Mouse (Mus musculus): ENCODE results near the gene Gk5.

Gene Gk5

DNA sequence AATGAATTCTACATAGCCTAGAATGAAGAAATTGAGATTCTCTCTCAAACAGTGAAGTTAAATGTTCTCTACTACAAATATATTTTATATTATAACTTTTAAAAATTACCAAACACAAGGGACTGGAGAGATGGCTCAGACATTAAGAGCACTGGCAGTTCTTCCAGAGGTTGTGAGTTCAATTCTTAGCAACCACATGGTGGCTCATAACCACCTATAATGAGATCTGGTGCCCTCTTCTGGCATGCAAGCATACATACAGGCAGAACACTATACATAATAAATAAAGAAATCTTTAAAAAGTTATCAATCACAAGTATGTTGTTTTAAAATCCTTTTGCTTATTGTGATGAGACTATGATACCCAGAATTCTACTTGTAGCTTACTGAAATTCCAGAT is 98.6 kb downstream of the Gk5 start:
- ATAC-seq (ENCODE audit: insufficient number of reproducible peaks, low FRiP score, low TSS enrichment) = no peak

DNA sequence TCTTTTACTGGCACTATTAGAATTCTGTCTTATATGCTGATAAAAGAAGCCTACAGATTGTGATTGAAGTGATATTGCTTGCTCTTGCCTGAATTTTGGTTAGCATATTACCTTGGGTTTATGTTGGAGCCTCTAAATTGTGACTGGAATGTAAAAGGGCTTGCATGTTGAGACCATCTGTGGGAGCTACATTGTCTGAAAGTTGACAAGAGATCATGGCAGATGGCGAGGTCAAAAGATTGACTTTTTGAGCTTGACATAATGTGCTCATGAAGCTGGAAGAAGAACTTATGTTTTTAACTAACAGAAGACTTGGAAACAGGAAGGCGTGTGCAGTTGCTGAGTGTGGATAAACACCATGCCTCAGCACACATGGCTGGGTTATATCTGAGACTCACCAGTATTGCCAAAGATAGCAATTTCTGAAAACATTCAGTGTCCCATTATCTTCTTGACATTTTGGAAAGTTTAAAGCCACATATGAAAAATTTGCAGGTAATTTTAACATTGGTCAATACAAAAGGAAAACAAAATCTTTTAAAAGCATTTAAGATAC is 100.0 kb downstream of the Gk5 start:
- no peak for ATAC-seq (ENCODE audit: insufficient number of reproducible peaks, low FRiP score, low TSS enrichment)

DNA sequence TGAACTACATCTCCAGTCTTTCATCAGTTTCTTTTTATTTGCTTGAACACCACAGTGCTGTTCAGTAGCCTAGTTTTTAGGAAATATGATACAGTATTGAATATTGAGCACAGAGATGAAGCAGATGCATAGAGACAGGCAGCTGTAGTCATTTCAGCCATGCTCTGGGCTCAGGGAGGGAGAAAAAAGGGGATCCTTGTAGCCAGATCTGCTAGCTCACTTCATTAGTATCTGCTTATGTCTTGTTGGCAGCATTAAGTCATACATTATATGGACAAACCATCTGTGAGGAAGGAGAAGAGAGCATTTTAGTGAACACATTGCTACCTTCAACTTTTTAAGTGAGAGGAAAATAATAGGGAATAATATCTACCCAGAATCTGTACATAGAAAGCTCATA is 101.3 kb downstream of the Gk5 start:
- no peak for ATAC-seq (ENCODE audit: insufficient number of reproducible peaks, low FRiP score, low TSS enrichment)

DNA sequence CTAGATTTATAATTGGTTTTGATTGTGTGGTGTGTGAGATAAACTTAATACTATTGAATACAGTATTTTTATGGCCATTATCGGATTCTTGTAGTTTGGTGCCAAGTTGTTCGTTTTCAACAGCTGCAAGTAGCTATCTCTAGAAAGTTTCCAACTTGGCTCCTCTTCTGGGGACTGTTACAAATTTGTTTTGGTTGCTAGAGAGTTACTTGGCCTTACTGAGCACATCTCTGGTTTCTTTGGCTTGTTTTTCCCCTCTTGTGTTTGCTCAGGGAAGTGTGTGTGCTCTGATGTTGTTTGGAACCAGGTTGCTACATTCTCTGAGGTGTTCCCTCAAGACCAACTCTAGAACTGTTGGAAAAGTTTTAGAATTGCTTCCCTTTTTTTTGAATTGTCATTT is 104.1 kb downstream of the Gk5 start:
- no peak for ATAC-seq (ENCODE audit: insufficient number of reproducible peaks, low FRiP score, low TSS enrichment)

DNA sequence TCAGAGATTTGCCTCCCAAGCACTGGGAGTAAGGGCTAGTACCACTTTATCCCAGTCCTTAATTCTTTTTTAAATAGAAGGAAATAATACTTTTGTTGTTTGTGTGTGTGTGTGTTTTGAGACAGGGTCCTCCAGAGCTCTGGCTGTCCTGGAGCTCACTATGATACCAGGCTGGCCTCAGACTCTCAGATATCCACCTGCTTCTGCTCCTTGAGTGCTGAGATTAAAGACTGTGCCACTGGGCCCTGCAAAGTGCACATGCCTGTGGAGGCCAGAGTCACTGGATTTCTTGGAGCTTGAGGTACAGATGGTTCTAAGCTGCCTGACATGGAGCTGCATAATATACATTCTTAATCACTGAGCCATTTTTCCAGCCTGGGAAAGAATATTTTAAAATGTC is 109.1 kb downstream of the Gk5 start:
- ATAC-seq (ENCODE audit: insufficient number of reproducible peaks, low FRiP score, low TSS enrichment) = no peak

DNA sequence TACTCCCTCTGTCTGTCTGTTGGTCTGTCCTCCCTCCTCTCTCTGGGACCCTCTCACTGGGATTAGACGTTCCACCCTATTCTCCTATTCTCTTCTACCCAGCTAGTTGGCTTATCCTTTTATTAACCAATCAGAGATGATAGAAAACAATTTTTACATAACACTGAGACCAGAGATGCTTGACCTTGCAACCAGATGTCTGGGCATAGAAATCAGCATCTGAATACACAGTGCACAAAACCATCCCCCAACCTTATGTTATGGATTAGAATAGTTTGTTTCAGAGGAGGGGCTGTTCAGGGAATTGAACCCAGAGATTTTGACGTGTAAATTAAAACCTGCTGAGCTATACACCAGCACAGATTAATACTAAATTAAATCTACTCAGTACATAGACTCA is 111.1 kb downstream of the Gk5 start:
- no peak for ATAC-seq (ENCODE audit: insufficient number of reproducible peaks, low FRiP score, low TSS enrichment)

Measured in cerebellum, adult (tissue).